Mouse (Mus musculus) stomach, postnatal 0 days (tissue): ENCODE data around the gene Gpr143. TPM values are rescaled to one million over a fixed set of nuclear protein-coding genes. Genes with fewer than 3 reads are reported as not detected.
"Not testable (repeated sequence)": the region's sequence is repeated elsewhere in the genome, so short reads cannot be mapped to it uniquely, and the experiment has no call there.

ENCODE experiments used
- ATAC-seq: fragments of 200-750 bp; cut with Nextera tagmentation; 2 replicates; pipeline ENCODE4 v1.8.0; 2017; ENCODE audit not compliant: low FRiP score, low TSS enrichment
- DNase-seq: peaks from one replicate; pipeline ENCODE4 v3.0.0-alpha.2; 2016; ENCODE audit warnings: low spot score
- H3K27ac ChIP-seq: fragments of 300-500 bp; sonication (generic); replicated peaks from 2 replicates; pipeline ENCODE4 v1.5.1; 2014; ENCODE audit warnings: mild to moderate bottlenecking, control low read depth
- H3K27me3 ChIP-seq: fragments of 300-500 bp; sonication (generic); 2 replicates; pipeline ENCODE4 v1.6.1; 2014; ENCODE audit warnings: low read length; ENCODE audit not compliant: control insufficient read depth, insufficient read depth
- H3K36me3 ChIP-seq: fragments of 300-500 bp; sonication (generic); 2 replicates; pipeline ENCODE4 v1.6.1; 2014; ENCODE audit warnings: low read length, mixed read lengths; ENCODE audit not compliant: control insufficient read depth, insufficient read depth
- H3K4me1 ChIP-seq: fragments of 300-500 bp; sonication (generic); replicated peaks from 2 replicates; pipeline ENCODE4 v1.6.1; 2014; ENCODE audit warnings: antibody characterized with exemption; ENCODE audit not compliant: control insufficient read depth, insufficient read depth
- H3K4me2 ChIP-seq: fragments of 300-500 bp; sonication (generic); replicated peaks from 2 replicates; pipeline ENCODE4 v1.6.1; 2014; ENCODE audit warnings: low read depth, mild to moderate bottlenecking, control low read depth, moderate library complexity
- H3K4me3 ChIP-seq: fragments of 300-500 bp; sonication (generic); 2 replicates; pipeline ENCODE4 v1.5.1; 2014; ENCODE audit warnings: low read depth, low read length, control low read depth
- H3K9ac ChIP-seq: fragments of 300-500 bp; sonication (generic); 2 replicates; pipeline ENCODE4 v1.6.1; 2014; ENCODE audit warnings: mild to moderate bottlenecking, low read length, control low read depth, mixed read lengths
- H3K9me3 ChIP-seq: fragments of 300-500 bp; sonication (generic); 2 replicates; pipeline ENCODE4 v1.6.1; 2016; ENCODE audit warnings: low read length; ENCODE audit not compliant: control insufficient read depth
- CTCF ChIP-seq: IDR thresholded peaks from 2 replicates; pipeline ENCODE4 v1.5.1; 2016; ENCODE audit warnings: antibody characterized with exemption, low read depth, mild to moderate bottlenecking, moderate library complexity
- EP300 ChIP-seq: optimal IDR thresholded peaks from 2 replicates; pipeline ENCODE3; 2016; ENCODE audit warnings: antibody characterized with exemption
- WGBS: fragments of 180-500 bp; shearing (Covaris S2); extraction: QIAGEN DNeasy Blood & Tissue Kit; methylation state at CpG from one replicate; pipeline ENCODE4 v1.1.7; 2014; 5-methylcytosine and 5-hydroxymethylcytosine counted together
- polyA plus RNA-seq: library from polyadenylated mRNA; unstranded; fragments of >200 nt; fragmentation: Nextera tagmentation; extraction: Ambion mirVana; gene quantifications from 2 replicates; pipeline ENCODE4 v1.2.1, GENCODE M21; 2015

Gpr143 gene
- polyA plus RNA-seq, 1 experiment from 2014 or later: 0.07 TPM

- Histone ChIP-seq H3K9ac (peak overlapping the region; percentile 67), H3K27me3 (no peaks in the 10 kb centered on the region), H3K4me2 (peak overlapping the region; percentile 62), H3K4me3 (peak overlapping the region; percentile 58), H3K4me1 (no peaks in the 10 kb centered on the region), H3K27ac (peak overlapping the region; percentile 88), H3K36me3 (no peaks in the 10 kb centered on the region), H3K9me3 (no peaks in the 10 kb centered on the region)
- TF ChIP-seq EP300 (no peak), CTCF (no peak)
- WGBS: 14% methylated on average over 38 of the region's 48 CpGs
- ATAC-seq (peak; percentile 94), DNase-seq (peak; percentile 85)
Observed at GRCm38 (mm10) chrX:152769600-152770157, 12.0 kb upstream of the Gpr143 start.

GRCm38 (mm10) chrX:152788129-152788528 is 6.4 kb downstream of the Gpr143 start:
- H3K4me2 ChIP-seq: no peak overlapping the region
- no peak for TF ChIP-seq CTCF
- no peak for TF ChIP-seq EP300
- H3K9ac ChIP-seq: no peak overlapping the region
- WGBS: 68% methylated on average over 1 of the region's 1 CpGs
- no peaks in the 10 kb centered on the region for H3K36me3 ChIP-seq
- no peaks in the 10 kb centered on the region for H3K27me3 ChIP-seq
- H3K27ac ChIP-seq: no peak overlapping the region
- DNase-seq (no peak), ATAC-seq (no peak)
- H3K4me1 ChIP-seq: no peaks in the 10 kb centered on the region
- no peaks in the 10 kb centered on the region for H3K9me3 ChIP-seq
- no peak overlapping the region for H3K4me3 ChIP-seq

- H3K4me1 ChIP-seq: no peaks in the 10 kb centered on the region
- no peaks in the 10 kb centered on the region for H3K36me3 ChIP-seq
- no peak for DNase-seq
- no peaks in the 10 kb centered on the region for H3K27me3 ChIP-seq
- 71% methylated on average over 2 of the region's 2 CpGs for WGBS
- H3K9ac ChIP-seq: no peak overlapping the region
- no peak overlapping the region for H3K4me3 ChIP-seq
- no peak for ATAC-seq
- H3K9me3 ChIP-seq: no peaks in the 10 kb centered on the region
- TF ChIP-seq CTCF (no peak), EP300 (no peak)
- H3K4me2 ChIP-seq: no peak overlapping the region
- H3K27ac ChIP-seq: no peak overlapping the region
Observed at GRCm38 (mm10) chrX:152788611-152789010, 6.9 kb downstream of the Gpr143 start.

- H3K4me2 ChIP-seq: no peak overlapping the region
- H3K4me1 ChIP-seq: no peaks in the 10 kb centered on the region
- no peaks in the 10 kb centered on the region for H3K9me3 ChIP-seq
- no peak overlapping the region for H3K4me3 ChIP-seq
- no peaks in the 10 kb centered on the region for H3K27me3 ChIP-seq
- ATAC-seq (no peak), DNase-seq (no peak)
- no peaks in the 10 kb centered on the region for H3K36me3 ChIP-seq
- TF ChIP-seq CTCF (no peak), EP300 (no peak)
- no peak overlapping the region for H3K27ac ChIP-seq
- no peak overlapping the region for H3K9ac ChIP-seq
Observed at GRCm38 (mm10) chrX:152805317-152805716, 23.6 kb downstream of the Gpr143 start.

GRCm38 (mm10) chrX:152813339-152813738 is 31.6 kb downstream of the Gpr143 start:
- no peaks in the 10 kb centered on the region for H3K27me3 ChIP-seq
- DNase-seq: no peak
- ATAC-seq: no peak
- WGBS: 64% methylated on average over 3 of the region's 3 CpGs
- H3K4me2 ChIP-seq: no peak overlapping the region
- no peaks in the 10 kb centered on the region for H3K4me1 ChIP-seq
- H3K9me3 ChIP-seq: no peaks in the 10 kb centered on the region
- no peak overlapping the region for H3K4me3 ChIP-seq
- TF ChIP-seq EP300 (no peak), CTCF (no peak)
- H3K27ac ChIP-seq: no peak overlapping the region
- no peaks in the 10 kb centered on the region for H3K36me3 ChIP-seq
- no peak overlapping the region for H3K9ac ChIP-seq

- no peaks in the 10 kb centered on the region for H3K27me3 ChIP-seq
- H3K9ac ChIP-seq: no peak overlapping the region
- H3K27ac ChIP-seq: no peak overlapping the region
- no peak for TF ChIP-seq EP300
- peak; percentile 73 for TF ChIP-seq CTCF
- no peak overlapping the region for H3K4me2 ChIP-seq
- H3K4me1 ChIP-seq: no peaks in the 10 kb centered on the region
- H3K9me3 ChIP-seq: no peaks in the 10 kb centered on the region
- no peak for ATAC-seq
- no peak overlapping the region for H3K4me3 ChIP-seq
- no peaks in the 10 kb centered on the region for H3K36me3 ChIP-seq
- DNase-seq: peak; percentile 12
Observed at GRCm38 (mm10) chrX:152818996-152819395, 37.3 kb downstream of the Gpr143 start.

- not testable (repeated sequence) for ATAC-seq, H3K9ac ChIP-seq, DNase-seq, H3K4me3 ChIP-seq, H3K27ac ChIP-seq, H3K36me3 ChIP-seq, H3K9me3 ChIP-seq, H3K4me2 ChIP-seq, H3K4me1 ChIP-seq, H3K27me3 ChIP-seq
- no CpG with 5 or more reads among the region's 1 CpGs for WGBS
Observed at GRCm38 (mm10) chrX:152831003-152831550, 49.4 kb downstream of the Gpr143 start.
